Mouse (Mus musculus): ENCODE data around the gene Rbfox3. TPM values are rescaled to one million over a fixed set of nuclear protein-coding genes. Genes with fewer than 3 reads are reported as not detected.
A peak's percentile ranks its signal among the peaks of the same experiment; 100 is the strongest.

Rbfox3 gene
- polyA plus RNA-seq, 1 experiment from 2014 or later, result 31.7 TPM

DNA sequence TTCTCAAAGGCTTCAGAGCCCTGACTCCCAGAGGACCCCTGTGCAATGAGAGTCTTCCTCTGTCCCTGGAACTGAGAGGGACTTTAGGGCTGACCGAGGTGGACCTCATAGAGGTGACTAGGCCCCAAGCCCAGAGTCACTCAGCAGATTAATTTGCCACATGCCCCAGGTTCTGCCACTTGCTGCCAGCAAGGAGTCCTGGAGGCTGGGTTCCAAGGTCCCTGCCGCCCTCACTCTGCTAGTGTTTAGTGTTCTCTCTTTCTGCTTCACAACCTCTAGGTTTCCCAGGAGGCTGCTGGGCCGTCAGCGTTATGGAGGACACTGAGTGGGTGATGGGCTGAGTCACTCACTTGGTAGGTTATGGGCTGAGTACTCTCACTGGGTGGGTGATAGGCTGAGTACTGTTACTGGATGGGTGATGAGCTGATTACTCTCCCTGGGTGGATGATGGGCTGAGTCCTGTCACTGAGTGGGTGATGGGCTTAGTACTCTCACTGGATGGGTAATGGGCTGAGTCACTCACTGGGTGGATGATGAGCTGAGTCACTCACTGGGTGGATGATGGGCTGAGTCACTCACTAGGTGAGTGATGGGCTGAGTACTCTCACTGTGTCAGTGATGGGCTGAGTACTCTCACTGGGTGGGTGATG lies 387.8 kb downstream of the Rbfox3 start:
- no peaks in the 10 kb centered on the region for H3K36me3 ChIP-seq (ENCODE audit: control insufficient read depth, insufficient read depth, low read length)
- DNase-seq, result no peak
- no peak overlapping the region for H3K27ac ChIP-seq (replicated peaks; ENCODE audit: low read depth, low read length)
- no peak overlapping the region for H3K4me2 ChIP-seq (ENCODE audit: low read length)
- no peak overlapping the region for H3K9ac ChIP-seq (replicated peaks; ENCODE audit: low read length)
- no peak for ATAC-seq (ENCODE audit: low FRiP score, low TSS enrichment)
- H3K4me1 ChIP-seq (ENCODE audit: control insufficient read depth, insufficient read depth, low read length), result peaks cover 18% of the 10 kb centered on the region
- 81% methylated on average over 4 of the region's 4 CpGs for WGBS
- no peaks in the 10 kb centered on the region for H3K27me3 ChIP-seq (ENCODE audit: control insufficient read depth, insufficient read depth, low read length)
- no peaks in the 10 kb centered on the region for H3K9me3 ChIP-seq (ENCODE audit: control insufficient read depth, low read length)
- H3K4me3 ChIP-seq (replicated peaks; ENCODE audit: low read depth, low read length), result no peak overlapping the region

DNA sequence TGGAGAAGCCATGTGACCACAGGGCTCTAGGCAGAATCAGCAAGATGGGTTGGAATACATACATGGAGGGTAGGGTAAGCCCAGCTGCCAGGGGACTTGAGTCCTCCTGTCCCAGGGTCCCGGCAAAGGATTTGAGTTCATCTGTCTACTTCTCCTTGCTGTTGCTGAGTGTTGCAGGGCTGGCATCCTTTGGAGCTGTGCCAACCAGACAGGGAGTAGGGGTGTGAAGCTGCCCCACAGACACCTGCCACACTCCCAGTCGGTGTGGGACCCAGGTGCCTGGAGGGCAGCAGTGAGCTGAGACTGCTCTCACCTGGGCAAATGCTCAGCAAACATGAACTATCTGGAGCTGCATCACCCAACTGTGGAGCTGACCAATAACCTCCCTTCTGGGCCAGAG lies 390.5 kb downstream of the Rbfox3 start:
- H3K4me1 ChIP-seq (ENCODE audit: control insufficient read depth, insufficient read depth, low read length), result peaks cover 14% of the 10 kb centered on the region
- DNase-seq, result no peak
- ATAC-seq (ENCODE audit: low FRiP score, low TSS enrichment), result no peak
- 82% methylated on average over 2 of the region's 2 CpGs for WGBS
- no peak overlapping the region for H3K9ac ChIP-seq (replicated peaks; ENCODE audit: low read length)
- H3K4me3 ChIP-seq (replicated peaks; ENCODE audit: low read depth, low read length), result no peak overlapping the region
- H3K27me3 ChIP-seq (ENCODE audit: control insufficient read depth, insufficient read depth, low read length), result no peaks in the 10 kb centered on the region
- no peaks in the 10 kb centered on the region for H3K9me3 ChIP-seq (ENCODE audit: control insufficient read depth, low read length)
- no peak overlapping the region for H3K4me2 ChIP-seq (ENCODE audit: low read length)
- H3K27ac ChIP-seq (replicated peaks; ENCODE audit: low read depth, low read length), result no peak overlapping the region
- H3K36me3 ChIP-seq (ENCODE audit: control insufficient read depth, insufficient read depth, low read length), result no peaks in the 10 kb centered on the region

GRCm38 (mm10) chr11:118520251-118520650 lies 391.1 kb downstream of the Rbfox3 start:
- no peak overlapping the region for H3K9ac ChIP-seq (replicated peaks; ENCODE audit: low read length)
- H3K4me1 ChIP-seq (ENCODE audit: control insufficient read depth, insufficient read depth, low read length), result peaks cover 10% of the 10 kb centered on the region
- WGBS, result 63% methylated on average over 5 of the region's 5 CpGs
- no peak for DNase-seq
- no peaks in the 10 kb centered on the region for H3K36me3 ChIP-seq (ENCODE audit: control insufficient read depth, insufficient read depth, low read length)
- H3K9me3 ChIP-seq (ENCODE audit: control insufficient read depth, low read length), result no peaks in the 10 kb centered on the region
- H3K27ac ChIP-seq (replicated peaks; ENCODE audit: low read depth, low read length), result no peak overlapping the region
- no peak for ATAC-seq (ENCODE audit: low FRiP score, low TSS enrichment)
- no peak overlapping the region for H3K4me3 ChIP-seq (replicated peaks; ENCODE audit: low read depth, low read length)
- no peak overlapping the region for H3K4me2 ChIP-seq (ENCODE audit: low read length)
- H3K27me3 ChIP-seq (ENCODE audit: control insufficient read depth, insufficient read depth, low read length), result no peaks in the 10 kb centered on the region

- no peak for DNase-seq
- H3K4me1 ChIP-seq (ENCODE audit: control insufficient read depth, insufficient read depth, low read length), result no peaks in the 10 kb centered on the region
- no peak overlapping the region for H3K4me3 ChIP-seq (replicated peaks; ENCODE audit: low read depth, low read length)
- no peaks in the 10 kb centered on the region for H3K27me3 ChIP-seq (ENCODE audit: control insufficient read depth, insufficient read depth, low read length)
- H3K9me3 ChIP-seq (ENCODE audit: control insufficient read depth, low read length), result no peaks in the 10 kb centered on the region
- H3K9ac ChIP-seq (replicated peaks; ENCODE audit: low read length), result no peak overlapping the region
- no peak overlapping the region for H3K4me2 ChIP-seq (ENCODE audit: low read length)
- H3K36me3 ChIP-seq (ENCODE audit: control insufficient read depth, insufficient read depth, low read length), result no peaks in the 10 kb centered on the region
- no peak for ATAC-seq (ENCODE audit: low FRiP score, low TSS enrichment)
- H3K27ac ChIP-seq (replicated peaks; ENCODE audit: low read depth, low read length), result no peak overlapping the region
- WGBS, result 85% methylated on average over 7 of the region's 7 CpGs
Measured at GRCm38 (mm10) chr11:118518743-118519142, 392.7 kb downstream of the Rbfox3 start.

- Histone ChIP-seq H3K4me2 (ENCODE audit: low read length) (no peak overlapping the region), H3K27me3 (ENCODE audit: control insufficient read depth, insufficient read depth, low read length) (no peaks in the 10 kb centered on the region), H3K9me3 (ENCODE audit: control insufficient read depth, low read length) (no peaks in the 10 kb centered on the region), H3K27ac (replicated peaks; ENCODE audit: low read depth, low read length) (no peak overlapping the region), H3K4me1 (ENCODE audit: control insufficient read depth, insufficient read depth, low read length) (peaks cover 3% of the 10 kb centered on the region), H3K36me3 (ENCODE audit: control insufficient read depth, insufficient read depth, low read length) (no peaks in the 10 kb centered on the region), H3K4me3 (replicated peaks; ENCODE audit: low read depth, low read length) (no peak overlapping the region), H3K9ac (replicated peaks; ENCODE audit: low read length) (no peak overlapping the region)
- DNase-seq (no peak), ATAC-seq (ENCODE audit: low FRiP score, low TSS enrichment) (no peak)
- WGBS, result 84% methylated on average over 7 of the region's 7 CpGs
Measured at GRCm38 (mm10) chr11:118517924-118518323, 393.5 kb downstream of the Rbfox3 start.

GRCm38 (mm10) chr11:118512257-118512910 lies 399.0 kb downstream of the Rbfox3 start:
- H3K4me2 ChIP-seq (ENCODE audit: low read length), result no peak overlapping the region; the same call in 1 of the 2 replicates
- ATAC-seq (ENCODE audit: low FRiP score, low TSS enrichment), result 0 out of 2 replicates have a peak, but pooled peaks have one; percentile 55

DNA sequence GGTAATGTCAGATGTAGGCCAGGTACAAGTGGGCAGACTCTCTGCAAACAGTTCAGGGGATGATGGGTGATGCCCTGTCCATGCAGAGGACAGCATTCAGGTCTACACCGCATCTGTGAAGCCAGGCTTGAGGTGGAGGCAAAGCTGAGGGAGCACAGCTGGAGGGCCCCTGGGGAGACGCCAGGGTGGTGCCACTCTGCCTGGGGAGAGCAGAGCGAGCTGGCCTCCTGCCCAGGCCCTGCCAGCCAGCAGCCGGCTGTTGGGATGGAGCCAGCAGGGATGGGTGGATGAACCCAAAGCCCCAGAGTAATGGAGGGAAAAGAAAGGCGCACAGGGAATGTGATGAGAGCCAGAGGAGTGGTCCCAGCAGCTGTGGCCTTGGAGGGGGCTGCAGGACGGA lies 399.5 kb downstream of the Rbfox3 start:
- no peak overlapping the region for H3K4me2 ChIP-seq (ENCODE audit: low read length)
- H3K9ac ChIP-seq (replicated peaks; ENCODE audit: low read length), result no peak overlapping the region; the same call in 1 of the 2 replicates
- ATAC-seq (ENCODE audit: low FRiP score, low TSS enrichment) (0 out of 2 replicates have a peak, but pooled peaks have one; percentile 22), DNase-seq (peak; percentile 68)
- 0 out of 2 replicates have a peak overlapping the region, but pooled peaks have one; percentile 8 for H3K27ac ChIP-seq (replicated peaks; ENCODE audit: low read depth, low read length)
- 39% methylated on average over 6 of the region's 6 CpGs for WGBS
- peaks cover 12% of the 10 kb centered on the region for H3K4me1 ChIP-seq (ENCODE audit: control insufficient read depth, insufficient read depth, low read length)
- no peak overlapping the region for H3K4me3 ChIP-seq (replicated peaks; ENCODE audit: low read depth, low read length)
- H3K27me3 ChIP-seq (ENCODE audit: control insufficient read depth, insufficient read depth, low read length), result no peaks in the 10 kb centered on the region
- no peaks in the 10 kb centered on the region for H3K9me3 ChIP-seq (ENCODE audit: control insufficient read depth, low read length)
- no peaks in the 10 kb centered on the region for H3K36me3 ChIP-seq (ENCODE audit: control insufficient read depth, insufficient read depth, low read length)

More at GRCm38 (mm10) chr11:118512257-118512910, 399.0 kb downstream of the Rbfox3 start:
- no peak overlapping the region; the same call in 1 of the 2 replicates for H3K9ac ChIP-seq (replicated peaks; ENCODE audit: low read length)
- no peaks in the 10 kb centered on the region for H3K9me3 ChIP-seq (ENCODE audit: control insufficient read depth, low read length)
- H3K4me3 ChIP-seq (replicated peaks; ENCODE audit: low read depth, low read length), result no peak overlapping the region
- H3K4me1 ChIP-seq (ENCODE audit: control insufficient read depth, insufficient read depth, low read length), result peaks cover 12% of the 10 kb centered on the region
- no peaks in the 10 kb centered on the region for H3K36me3 ChIP-seq (ENCODE audit: control insufficient read depth, insufficient read depth, low read length)
- 53% methylated on average over 15 of the region's 15 CpGs for WGBS
- no peaks in the 10 kb centered on the region for H3K27me3 ChIP-seq (ENCODE audit: control insufficient read depth, insufficient read depth, low read length)
- 0 out of 2 replicates have a peak overlapping the region, but pooled peaks have one; percentile 37 for H3K27ac ChIP-seq (replicated peaks; ENCODE audit: low read depth, low read length)
- no peak for DNase-seq

DNA sequence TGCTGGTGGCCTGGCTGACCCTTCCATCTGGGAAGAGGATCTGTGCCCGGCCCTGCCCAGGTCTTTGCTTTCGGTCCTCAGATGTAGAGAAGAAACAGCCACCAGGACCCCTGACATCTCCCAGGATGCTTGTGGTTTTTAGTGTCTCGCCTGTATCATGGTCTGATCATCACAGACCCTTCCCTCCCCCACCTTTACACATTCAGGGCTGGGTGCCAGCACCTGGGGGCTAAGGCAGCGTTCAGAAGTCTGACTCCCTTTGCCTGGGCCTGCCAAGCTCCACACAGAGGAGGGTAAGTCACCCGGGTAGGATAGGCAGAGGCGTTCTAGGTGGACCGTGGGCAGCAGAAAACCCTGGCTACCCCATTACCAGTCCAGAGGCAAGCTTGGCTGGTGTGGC lies 403.1 kb downstream of the Rbfox3 start:
- DNase-seq, result no peak
- Histone ChIP-seq H3K36me3 (ENCODE audit: control insufficient read depth, insufficient read depth, low read length) (no peaks in the 10 kb centered on the region), H3K4me1 (ENCODE audit: control insufficient read depth, insufficient read depth, low read length) (peaks cover 12% of the 10 kb centered on the region), H3K27ac (replicated peaks; ENCODE audit: low read depth, low read length) (no peak overlapping the region), H3K4me3 (replicated peaks; ENCODE audit: low read depth, low read length) (no peak overlapping the region), H3K9ac (replicated peaks; ENCODE audit: low read length) (no peak overlapping the region), H3K27me3 (ENCODE audit: control insufficient read depth, insufficient read depth, low read length) (no peaks in the 10 kb centered on the region), H3K9me3 (ENCODE audit: control insufficient read depth, low read length) (no peaks in the 10 kb centered on the region), H3K4me2 (ENCODE audit: low read length) (no peak overlapping the region)
- 80% methylated on average over 7 of the region's 7 CpGs for WGBS
- no peak for ATAC-seq (ENCODE audit: low FRiP score, low TSS enrichment)

GRCm38 (mm10) chr11:118507904-118508303 lies 403.5 kb downstream of the Rbfox3 start:
- ATAC-seq (ENCODE audit: low FRiP score, low TSS enrichment) (no peak), DNase-seq (peak; percentile 88)
- Histone ChIP-seq H3K4me3 (replicated peaks; ENCODE audit: low read depth, low read length) (no peak overlapping the region), H3K9ac (replicated peaks; ENCODE audit: low read length) (no peak overlapping the region), H3K4me1 (ENCODE audit: control insufficient read depth, insufficient read depth, low read length) (peaks cover 9% of the 10 kb centered on the region), H3K27me3 (ENCODE audit: control insufficient read depth, insufficient read depth, low read length) (no peaks in the 10 kb centered on the region), H3K4me2 (ENCODE audit: low read length) (no peak overlapping the region), H3K9me3 (ENCODE audit: control insufficient read depth, low read length) (no peaks in the 10 kb centered on the region), H3K27ac (replicated peaks; ENCODE audit: low read depth, low read length) (no peak overlapping the region), H3K36me3 (ENCODE audit: control insufficient read depth, insufficient read depth, low read length) (no peaks in the 10 kb centered on the region)
- WGBS, result 34% methylated on average over 5 of the region's 5 CpGs
